Comparison of ENCODE assay signal across 15 mouse cellular contexts in genomic region chr1:109898652-109899051, GRCm38 (mm10).
"Had no signal": no experiment of that assay in that cellular context is flagged by ENCODE, and none has a peak within 500 bp of the region (broad histone marks: within the 10 kb centered on the region; RNA-seq: fewer than 3 reads in every experiment).

No protein-coding gene starts in this region.

- H3K36me3 ChIP-seq: limb, embryonic 10.5 days; liver, embryonic 15.5 days; midbrain, embryonic 10.5 days; neural tube, embryonic 15.5 days had no signal

- H3K4me3 ChIP-seq: layer of hippocampus, adult 2 months; limb, embryonic 10.5 days; liver, embryonic 15.5 days; midbrain, embryonic 10.5 days; myocyte; neural tube, embryonic 15.5 days had no signal

- DNase-seq: kidney, postnatal 10 days; kidney, postnatal 4 days; lung, adult 2 months; lung, postnatal 4 days; right cerebral cortex, adult 18-20 months; right cerebral cortex, postnatal 25 days; thymus, postnatal 36 days had no signal

- H3K9ac ChIP-seq: liver, embryonic 15.5 days; neural tube, embryonic 15.5 days had no signal

- H3K27me3 ChIP-seq: liver, embryonic 15.5 days; neural tube, embryonic 15.5 days had no signal

- H3K4me1 ChIP-seq: limb, embryonic 10.5 days; liver, embryonic 15.5 days; midbrain, embryonic 10.5 days; neural tube, embryonic 15.5 days had no signal

- H3K4me2 ChIP-seq: liver, embryonic 11.5 days; liver, embryonic 15.5 days; neural tube, embryonic 15.5 days had no signal

- H3K9me3 ChIP-seq: limb, embryonic 10.5 days; liver, embryonic 15.5 days; midbrain, embryonic 10.5 days; neural tube, embryonic 15.5 days had no signal

- ATAC-seq: lung, postnatal 0 days had no signal

- H3K27ac ChIP-seq: layer of hippocampus, adult 2 months; limb, embryonic 10.5 days; liver, embryonic 15.5 days; midbrain, embryonic 10.5 days; neural tube, embryonic 15.5 days had no signal
